Mouse (Mus musculus): ENCODE data around the gene Rps23.
"Not testable (repeated sequence)": the region's sequence is repeated elsewhere in the genome, so short reads cannot be mapped to it uniquely, and the experiment has no call there.

Rps23 gene

DNA sequence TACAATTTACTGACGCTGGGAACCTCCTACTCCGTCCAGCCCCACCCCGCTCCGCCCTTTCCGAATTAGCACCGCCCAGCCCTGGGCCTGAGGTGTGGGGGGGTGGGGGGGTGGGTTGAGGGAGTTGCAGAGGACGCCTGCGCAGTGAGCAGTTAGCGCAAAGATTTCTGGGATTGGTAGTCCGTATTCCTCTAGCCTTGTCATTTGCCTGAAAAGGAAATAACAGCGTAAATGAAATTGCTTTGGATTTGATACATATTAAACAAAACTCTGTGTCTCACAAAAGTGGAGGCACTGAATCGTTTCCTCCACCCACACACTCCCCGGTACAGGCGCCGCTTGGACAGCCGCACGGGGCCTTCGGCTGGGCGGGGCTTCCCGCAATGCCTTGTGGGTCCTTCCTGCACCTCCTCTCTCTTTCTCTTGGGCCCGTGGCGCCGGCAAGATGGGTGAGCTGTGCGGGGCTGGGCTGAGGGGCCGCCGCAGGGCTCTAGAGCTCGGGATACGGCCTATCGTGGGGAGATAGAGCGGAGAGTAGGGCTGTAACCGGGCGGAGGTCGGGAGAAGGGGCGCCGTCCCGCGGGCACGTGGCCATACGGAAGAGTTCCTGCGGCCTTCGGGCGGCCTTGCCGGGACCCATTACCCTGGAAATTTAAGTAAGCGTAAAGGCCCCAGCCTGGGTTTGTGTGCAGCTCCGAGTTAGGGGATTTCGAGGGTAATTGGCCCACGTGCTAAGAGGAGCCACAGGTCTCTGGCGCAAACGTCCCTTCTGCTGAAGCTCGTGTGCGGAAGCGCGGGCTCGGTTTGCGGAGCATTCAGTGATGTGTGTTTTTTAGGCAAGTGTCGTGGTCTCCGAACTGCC lies at the start of gene Rps23:
TSS of gene Rps23 (plus strand) at position 208 of the 862 bp plus-strand sequence.
- peak; percentile 85 for DNase-seq (ENCODE audit: low read depth)

DNA sequence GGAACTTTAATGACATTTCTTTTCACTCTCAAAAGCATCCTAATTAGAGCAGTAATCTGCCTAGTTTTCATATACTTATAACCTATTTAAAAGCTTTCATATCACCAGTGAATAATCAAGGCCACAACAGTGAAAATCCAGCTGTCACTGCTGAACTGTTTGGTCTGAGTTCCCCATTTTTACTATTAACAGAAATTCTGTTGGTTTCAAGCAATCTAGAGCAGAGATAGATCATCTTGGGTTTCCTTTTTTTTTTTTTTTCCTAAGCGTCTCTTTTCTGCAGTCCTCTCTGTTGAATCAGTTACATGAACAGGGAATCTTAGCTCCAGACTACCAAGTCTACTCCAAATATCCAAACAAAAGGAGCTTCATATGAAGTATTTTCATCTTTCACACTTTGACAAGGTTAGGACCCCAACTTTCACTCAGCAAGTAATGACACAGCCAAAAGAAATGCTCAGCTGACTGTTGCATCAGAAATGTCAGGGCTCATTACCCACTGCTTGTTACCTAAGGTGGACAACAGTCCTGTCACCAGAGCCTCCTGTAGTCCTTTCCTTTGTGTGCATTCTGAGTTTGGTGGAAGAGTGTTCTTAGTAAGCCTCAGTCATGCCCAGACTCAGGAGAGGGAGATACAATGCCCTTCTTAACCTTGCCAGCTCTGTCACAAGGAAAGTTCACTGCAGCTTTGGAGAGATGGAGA lies 40.9 kb upstream of the Rps23 start:
- DNase-seq (ENCODE audit: low read depth) = no peak

DNA sequence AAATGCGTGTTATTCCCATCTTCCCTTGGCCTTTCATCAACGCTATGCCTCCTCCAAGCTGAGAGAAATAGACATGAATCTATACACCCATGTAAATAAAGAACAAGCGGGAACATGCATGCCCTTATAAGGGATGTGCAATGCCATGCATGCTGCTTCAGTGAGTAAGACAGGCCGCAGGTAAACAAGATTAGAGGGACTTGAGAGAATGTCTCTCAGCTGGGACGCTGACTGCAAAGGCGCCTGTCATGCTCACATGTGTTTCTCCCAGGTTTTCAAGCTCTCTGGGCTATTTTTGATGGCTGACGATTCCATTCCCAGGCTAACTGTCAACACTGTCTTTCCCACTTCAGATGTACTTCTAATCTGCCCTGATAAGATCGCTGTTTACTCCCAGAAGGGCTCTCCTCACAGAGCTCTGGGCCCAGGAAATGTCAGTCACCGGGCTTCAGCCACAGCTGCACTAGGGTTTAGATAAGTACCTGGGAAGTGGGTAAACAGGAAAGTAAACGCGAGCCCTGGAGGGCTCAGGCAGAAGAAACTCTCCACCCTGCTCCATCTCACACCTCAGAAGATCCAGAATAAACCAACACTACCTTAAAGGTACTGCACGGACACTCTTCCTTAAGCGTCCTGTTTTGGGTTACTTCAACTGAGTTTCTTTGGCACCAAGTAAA lies 36.8 kb upstream of the Rps23 start:
- DNase-seq (ENCODE audit: low read depth) = no peak

DNA sequence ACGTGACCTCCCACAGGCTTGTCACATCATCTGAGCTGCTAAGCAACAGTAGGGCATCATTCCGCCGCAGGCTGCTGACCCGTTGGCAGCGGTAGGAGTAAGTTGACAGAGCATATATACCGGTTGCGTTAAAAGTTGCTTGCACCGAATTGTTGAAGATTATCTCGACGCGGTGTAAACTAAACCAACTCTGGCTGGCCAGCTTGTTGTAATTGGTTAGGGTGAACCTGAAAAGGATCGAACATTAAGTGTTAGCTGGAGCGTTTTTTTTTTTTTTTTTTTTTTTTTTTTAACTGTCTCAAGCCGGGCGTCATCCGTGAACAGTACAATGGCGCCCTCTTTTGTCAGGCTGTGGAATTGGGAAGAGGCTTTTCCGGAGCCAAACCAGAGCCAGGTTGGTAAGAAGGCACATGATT lies 36.2 kb upstream of the Rps23 start:
- peak; percentile 59 for DNase-seq (ENCODE audit: low read depth)

DNA sequence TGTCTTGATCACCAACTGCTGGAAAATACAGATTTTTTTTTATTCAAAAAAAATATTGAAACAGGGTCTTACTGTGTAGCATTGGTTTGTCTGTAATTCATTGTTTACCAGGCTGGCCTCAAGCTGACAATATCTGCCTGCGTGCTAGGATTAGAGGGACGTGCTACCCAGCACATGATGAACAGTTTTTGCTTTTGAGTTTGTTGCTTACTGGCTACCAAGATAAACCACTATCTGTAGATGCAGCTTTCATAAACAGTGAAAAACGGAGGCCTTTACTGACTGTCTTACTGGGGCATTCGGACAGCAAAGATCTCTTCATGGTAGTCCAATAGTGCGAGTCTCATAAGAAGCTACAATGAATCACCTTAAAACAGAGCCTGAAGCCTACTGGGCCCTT lies 32.6 kb upstream of the Rps23 start:
- DNase-seq (ENCODE audit: low read depth) = no peak

DNA sequence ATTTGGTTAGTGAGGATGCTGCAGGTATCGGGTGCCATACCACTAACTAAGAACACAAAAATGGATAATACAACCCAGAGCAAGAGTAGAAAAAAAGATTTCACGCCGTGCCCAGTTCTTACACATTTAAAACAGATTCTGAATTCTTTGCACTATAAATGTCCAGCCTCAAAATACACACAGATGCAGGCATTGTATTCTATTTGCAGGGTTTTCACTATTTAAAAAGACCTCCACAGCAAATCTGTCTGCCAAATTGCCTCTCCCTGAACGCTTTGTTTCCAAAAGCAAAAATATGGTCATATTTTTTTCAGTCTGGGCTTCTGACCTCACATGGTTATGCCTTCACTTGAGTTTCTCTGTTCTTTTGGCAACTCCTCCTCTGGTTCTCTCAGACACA lies 27.9 kb upstream of the Rps23 start:
- DNase-seq (ENCODE audit: low read depth) = no peak

DNA sequence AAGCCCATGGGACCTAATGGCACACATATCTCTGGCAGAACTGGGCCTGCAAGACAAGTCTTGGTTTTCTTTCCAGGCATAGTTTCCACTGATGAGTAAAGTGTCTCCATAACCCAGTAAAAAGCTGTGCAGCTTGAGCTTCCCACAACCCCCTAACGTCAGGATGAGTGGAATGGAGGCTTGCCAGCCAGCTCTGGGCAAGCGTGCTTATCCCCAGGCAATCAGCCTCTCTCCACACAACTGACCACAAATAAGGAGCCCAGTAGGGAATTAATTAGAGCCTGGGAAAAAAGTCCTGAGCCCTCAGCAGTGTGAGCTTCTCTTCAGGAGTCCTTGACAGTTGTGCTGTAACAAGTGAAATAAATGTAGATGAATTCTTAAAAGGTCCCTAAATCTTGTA lies 26.7 kb upstream of the Rps23 start:
- peak; percentile 63 for DNase-seq (ENCODE audit: low read depth)

DNA sequence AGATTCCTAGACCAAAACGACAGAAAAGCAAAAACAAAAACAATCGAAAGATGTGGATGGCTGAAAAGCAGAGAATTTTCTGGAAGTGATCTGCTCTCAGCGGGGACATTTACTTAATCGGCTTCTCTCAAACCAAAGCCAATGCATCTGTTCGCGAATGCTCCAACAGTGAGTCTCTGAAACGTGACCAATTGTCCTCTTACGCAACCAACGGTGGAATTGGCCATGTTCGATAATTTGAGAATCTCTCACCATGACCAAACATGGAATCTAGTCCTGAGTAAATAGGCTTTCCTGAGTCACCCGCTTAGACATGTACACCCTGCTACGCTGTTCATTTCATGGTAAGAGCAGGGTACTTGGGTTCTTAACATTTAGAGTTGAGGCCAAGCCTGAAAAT lies 25.9 kb upstream of the Rps23 start:
- DNase-seq (ENCODE audit: low read depth) = peak; percentile 23

DNA sequence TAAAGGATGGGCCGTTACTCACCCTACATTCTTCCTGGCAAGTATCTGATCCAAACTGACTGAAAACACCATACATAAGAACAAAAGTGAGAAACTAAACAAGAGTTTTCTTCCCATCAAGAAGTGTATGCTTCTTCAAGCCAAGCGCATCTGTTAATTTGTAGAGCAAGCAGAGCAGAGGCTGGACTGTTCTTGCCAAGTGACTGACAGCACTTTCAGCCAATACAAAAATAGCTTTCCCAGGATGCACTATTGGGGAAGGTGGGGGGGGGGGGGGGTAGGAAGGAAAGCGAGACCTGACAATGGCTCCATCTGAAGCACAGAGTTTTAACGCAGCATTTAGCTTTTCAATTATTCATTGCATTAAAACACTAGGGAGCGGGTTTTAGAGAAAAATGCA lies 17.6 kb upstream of the Rps23 start, which contains the start of gene Atp6ap1l:
TSS of gene Atp6ap1l (minus strand) at position 180 of the 400 bp plus-strand sequence.
- DNase-seq (ENCODE audit: low read depth) = no peak

DNA sequence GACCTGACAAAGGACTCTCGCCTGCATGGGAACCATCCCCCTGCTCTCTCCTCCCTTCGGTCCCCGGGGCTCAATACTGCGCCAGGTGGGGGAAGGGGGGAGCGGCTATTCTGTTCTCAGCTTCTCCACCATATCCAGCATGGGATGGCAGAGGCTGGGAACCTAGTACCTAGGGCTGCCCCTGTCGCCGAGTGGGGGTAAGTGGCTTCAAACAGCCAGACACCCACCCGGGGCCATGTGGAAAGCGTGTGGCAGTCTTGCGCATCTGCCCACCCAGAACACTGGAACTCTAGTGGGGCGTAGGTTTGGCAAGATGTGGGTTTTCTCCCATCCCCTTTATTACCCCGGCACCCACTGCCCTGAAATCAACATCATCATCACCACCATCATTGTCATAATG lies 15.4 kb upstream of the Rps23 start:
- DNase-seq (ENCODE audit: low read depth) = no peak

DNA sequence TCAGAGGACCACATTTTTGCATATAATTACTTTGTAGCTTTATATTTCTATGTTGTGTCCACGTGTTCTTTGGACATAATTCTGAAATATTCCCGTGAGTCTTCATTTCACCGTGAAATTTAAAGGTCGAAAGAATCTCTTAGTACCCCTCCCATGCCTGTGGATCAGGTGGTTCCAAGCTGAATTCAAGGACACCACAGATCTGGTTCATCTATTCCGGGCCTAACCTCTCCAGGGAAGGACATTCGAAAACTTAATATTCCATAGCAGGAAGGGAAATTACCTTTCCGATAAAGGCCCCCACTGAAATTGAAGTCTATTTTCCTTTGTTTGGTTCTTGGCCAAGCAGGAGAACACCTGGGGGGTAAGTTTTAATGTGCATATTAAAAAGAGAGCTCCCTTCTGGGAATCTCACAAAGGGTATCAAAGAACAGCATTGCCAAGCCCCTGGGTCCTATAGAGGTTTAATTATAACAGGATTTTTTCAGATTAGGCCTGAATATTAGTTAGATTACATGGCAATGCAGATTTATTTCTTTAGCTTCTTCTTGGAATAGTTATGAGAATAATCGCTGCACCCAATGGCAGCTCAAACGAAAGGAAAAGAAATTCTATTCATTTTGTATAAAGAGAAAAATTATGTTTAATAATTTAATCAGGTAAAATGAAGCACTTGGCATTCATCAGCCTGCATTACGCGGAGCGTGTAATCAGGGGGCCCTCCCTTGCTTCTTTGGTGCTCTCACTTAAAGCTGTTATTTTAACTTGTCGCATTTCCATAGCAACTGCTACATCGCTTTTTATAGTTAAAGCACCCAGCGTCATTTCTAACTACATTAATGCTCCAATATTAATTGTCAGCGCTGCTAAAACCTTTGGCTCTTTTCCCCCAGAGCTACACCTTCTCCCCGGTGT lies 9.7 kb upstream of the Rps23 start:
- DNase-seq (ENCODE audit: low read depth) = no peak

DNA sequence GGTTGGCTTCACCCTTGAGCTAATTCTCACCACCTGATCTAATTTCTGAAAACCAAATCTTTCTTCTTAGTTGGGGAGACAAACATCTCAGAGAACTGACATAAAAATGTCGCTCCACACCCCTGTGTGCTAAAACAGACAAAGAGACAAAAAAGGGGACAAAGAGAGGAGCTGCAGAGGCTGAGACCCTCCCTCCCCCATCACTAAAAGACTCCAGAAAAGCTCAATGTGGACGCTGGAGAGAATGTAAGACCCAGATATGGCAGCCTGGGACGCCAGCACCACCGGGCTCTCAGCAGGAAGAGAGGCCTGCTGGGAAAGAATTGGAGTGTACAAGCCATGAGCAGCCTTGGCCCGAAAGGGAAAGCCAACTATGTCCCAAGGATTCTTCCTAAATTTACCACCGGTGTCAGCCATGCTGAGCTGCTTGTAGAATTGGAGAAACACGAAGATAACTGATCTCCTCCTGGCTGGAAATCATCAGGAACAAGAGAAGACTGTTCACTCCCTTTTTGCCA lies 9.0 kb upstream of the Rps23 start:
- DNase-seq (ENCODE audit: low read depth) = no peak

DNA sequence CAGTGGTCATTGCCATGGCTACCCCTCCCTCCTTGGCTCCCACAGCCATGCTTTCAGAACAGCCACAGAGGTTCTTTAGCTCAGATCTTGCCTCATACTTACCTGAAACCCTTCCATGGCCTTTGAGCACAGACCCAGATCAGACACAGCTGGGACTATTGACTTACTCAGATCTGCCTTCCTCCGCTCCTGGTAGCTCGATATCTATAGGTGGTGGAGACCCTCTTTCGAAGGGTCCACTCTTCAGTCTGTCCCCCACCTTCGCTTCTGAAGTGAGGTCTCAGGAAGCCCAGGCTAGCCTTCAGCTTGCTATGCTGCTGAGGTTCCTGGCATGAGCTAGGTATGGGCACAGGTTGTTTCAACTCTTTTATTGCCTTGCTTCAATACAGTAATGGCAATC lies 8.0 kb upstream of the Rps23 start:
- DNase-seq (ENCODE audit: low read depth) = no peak

DNA sequence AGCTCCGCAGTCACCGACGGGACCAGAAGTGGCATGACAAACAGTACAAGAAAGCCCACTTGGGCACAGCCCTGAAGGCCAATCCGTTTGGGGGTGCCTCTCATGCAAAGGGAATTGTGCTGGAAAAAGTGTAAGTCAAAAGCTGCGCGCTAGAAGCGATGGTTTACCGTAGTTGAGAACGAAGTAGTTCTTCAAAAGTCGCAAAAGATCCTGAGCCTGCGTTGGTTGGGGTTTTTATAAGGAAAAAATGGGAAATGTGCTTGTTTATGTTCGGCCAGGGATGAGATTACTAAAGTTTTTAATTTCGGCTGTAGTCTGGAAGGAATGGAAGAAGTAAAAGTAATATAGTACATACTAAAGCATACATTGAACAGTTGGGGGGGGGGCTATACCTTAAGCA lies 859 bp downstream of the Rps23 start:
- not testable (repeated sequence) for DNase-seq (ENCODE audit: low read depth)

DNA sequence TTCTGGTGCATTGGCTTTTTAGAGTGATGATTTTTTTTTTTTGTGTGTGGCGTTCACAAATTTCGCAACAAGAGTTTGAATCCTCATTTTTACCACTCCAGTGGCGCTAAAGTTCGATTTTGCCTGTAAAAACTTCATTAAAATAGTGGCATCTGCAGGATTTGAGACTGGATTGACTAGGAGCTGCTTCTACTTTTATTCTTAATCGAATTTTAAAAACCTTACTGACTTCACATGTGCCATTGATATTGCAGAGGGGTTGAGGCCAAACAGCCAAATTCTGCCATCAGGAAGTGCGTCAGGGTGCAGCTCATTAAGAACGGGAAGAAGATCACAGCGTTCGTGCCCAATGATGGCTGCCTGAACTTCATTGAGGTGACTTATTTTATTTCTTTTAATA lies 1.3 kb downstream of the Rps23 start:
- DNase-seq (ENCODE audit: low read depth) = no peak

DNA sequence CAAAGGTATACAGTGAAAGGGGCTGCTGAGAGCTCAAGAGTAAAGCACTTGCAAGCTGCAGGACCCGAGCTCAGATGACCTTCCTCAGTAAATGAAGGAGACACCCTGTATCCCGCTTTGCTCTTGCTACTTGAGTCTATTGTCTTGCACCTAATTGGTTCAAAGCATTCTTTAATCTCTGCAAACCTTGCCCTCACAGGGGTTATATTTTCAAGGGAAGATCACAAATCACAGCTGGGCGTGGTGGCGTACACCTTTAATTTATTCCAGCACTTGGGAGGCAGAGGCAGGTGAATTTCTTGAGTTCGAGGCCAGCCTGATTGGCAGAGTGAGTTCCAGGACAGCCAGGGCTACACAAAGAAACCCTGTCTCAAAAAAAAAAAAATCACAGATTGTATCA lies 2.4 kb downstream of the Rps23 start:
- no peak for DNase-seq (ENCODE audit: low read depth)

DNA sequence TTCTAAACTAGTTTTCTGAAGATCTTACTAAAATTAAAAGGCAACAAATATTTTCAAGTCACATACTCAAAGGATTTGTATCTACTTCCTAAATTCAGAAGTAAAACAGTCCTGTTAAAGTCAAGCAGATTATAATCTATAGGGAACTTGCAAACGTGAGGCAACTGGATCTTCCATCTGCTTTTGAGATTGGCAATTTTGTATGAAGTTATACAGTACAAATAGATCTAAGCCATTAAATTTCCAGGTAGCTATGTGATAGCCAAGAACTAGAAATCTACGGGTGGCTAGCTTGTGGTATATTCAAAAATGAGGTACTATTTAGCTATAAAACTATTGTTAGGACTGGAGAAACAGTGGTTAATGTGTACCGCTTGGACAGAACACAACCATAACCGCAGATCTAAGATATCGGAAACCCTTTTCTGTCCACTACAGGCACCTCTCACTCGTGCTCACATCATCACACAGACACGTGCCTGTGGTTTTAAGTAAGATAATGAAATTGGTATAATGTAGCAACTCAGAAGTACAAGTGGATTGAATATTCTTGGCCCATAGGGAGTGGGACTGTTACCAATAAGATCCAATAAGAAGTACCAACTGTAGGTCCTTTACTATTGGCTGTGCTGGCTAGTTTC lies 3.5 kb downstream of the Rps23 start:
- no peak for DNase-seq (ENCODE audit: low read depth)

DNA sequence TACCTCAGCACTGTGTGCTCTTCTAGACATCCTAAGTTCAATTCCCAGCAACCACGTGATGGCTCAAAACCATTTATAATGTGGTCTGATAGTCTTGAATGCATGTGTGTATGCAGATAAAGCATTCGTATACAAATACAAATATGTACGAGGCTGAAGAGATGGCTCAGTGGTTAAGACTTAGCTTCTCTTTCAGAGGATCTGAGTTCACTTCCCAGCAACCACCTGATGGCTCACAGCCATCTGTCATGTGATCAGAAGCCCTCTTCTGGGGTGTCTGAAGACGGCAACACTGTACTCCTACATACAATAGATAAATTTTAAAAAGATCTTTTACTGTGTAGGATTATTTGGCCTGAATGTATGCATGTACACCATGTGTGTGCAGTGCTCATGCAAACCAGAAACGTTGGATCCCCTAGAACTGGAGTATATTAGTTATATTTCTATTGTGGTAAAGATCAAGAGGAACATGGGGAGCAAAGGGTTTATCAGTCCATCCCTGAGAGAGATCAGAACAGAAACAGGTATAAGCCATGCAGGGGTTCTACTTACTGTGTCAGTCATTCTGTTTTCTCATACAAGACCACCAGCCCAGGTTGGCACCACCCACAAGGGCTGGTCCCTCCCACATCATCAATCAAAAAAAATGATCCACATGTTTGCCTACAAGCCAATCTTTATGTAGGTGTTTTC lies 4.3 kb downstream of the Rps23 start:
- no peak for DNase-seq (ENCODE audit: low read depth)

DNA sequence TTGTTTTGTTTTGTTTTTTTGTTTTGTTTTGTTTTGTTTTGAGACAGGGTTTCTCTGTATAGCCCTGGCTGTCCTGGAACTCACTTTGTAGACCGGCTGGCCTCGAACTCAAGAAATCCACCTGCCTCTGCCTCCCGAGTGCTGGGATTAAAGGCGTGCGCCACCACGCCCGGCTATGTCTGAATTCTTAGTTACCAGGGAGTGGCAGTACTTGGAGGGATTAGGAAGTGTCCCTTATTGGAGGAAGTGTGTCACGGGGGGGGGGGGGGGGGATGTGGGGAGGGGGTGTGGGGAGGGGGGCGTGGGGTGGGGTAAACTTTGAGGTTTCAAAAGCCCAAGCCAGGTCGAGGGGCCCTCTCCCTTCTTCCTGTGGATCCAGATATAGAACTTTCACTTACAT lies 5.5 kb downstream of the Rps23 start:
- DNase-seq (ENCODE audit: low read depth) = not testable (repeated sequence)

DNA sequence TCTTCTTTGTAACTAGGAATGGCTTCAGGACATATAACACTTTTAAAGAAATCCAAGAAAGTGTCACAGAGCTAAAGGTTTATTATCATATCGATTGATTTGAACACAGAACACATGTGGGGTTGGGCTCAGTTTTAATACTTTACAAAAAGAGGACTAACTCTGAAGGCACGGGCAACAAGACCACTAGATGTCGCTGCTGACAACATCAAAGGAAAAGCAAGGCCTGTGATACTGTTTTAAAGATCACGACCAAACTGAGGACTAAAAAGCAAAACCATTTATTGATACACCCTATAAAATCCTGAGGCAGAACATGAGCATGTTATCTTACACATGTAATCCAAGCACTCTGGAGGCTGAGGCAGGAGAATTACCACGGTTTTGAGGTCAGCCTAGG lies 7.1 kb downstream of the Rps23 start:
- DNase-seq (ENCODE audit: low read depth) = peak; percentile 43

All from fibroblast of lung, adult 2 months (primary cell).